Mouse (Mus musculus): ENCODE data around the gene Trim61. TPM values are rescaled to one million over a fixed set of nuclear protein-coding genes. Genes with fewer than 3 reads are reported as not detected.
A peak's percentile ranks its signal among the peaks of the same experiment; 100 is the strongest.
"Not testable (repeated sequence)": the region's sequence is repeated elsewhere in the genome, so short reads cannot be mapped to it uniquely, and the experiment has no call there.

Gene Trim61
- not detected for total RNA-seq (2021)

DNA sequence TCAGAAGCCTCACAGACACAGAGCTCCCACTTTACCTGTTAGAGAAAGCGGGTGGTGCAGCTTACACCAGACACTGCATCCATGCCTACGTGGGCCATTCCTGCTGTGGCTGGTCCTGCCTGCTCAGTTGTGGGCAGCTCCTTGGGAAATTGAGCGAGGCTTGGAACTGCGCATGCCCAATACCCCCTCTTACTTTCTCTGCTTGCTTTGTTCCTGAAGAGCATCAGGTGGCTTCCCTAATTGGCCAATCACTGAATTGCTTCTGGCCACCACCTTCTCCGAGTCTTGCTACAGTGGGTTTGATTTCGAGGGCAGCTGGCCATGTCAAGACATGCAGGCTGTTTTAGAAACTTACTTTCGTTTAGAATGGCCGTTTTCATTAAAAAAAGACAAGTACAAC lies at the start of gene Trim61, which contains the start of gene Trim60:
Gene Trim61, minus strand, starts transcription at position 101 of the 400 bp plus-strand sequence.
Gene Trim60, minus strand, starts transcription at position 162 of the 400 bp plus-strand sequence.
- intact Hi-C loops (cut with DNase I): no loop called here
- no peak for DNase-seq

DNA sequence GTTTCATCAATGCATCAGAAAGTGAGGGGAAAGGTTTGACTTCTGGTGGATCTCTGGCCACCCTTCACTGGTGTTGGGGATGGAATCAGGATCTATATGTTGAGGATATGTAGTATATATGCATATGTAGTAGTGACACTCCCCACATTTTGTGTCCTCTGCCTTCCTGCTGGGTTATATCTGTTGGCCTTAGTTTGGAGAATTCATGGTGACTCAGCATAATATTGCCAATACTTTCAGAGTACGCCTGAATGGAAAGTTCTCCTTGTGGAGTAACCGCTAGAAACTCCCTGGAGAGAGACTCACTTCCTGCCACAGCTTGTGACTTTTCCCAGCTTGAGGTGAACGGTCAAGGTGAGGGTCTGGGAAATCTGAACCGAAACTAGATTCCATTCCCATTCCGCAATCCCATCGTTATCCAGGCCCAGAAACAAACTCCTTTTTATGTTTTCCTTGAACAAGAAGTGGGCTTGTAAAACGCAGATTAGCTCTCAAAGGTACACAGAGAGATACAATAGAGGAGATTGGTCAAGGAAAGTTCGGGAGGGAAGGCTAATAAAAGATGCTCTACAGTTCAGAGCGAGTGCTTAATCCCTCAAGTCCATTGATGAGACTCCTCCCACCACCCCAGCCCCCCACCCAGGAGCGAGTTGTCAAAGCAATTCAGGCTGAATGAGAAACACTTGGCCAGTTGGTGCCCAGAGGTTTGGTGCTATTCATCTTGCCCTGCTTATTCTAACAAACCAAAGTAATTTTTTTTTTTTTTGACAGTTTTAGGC lies 49.6 kb upstream of the Trim61 start:
- intact Hi-C loops (cut with DNase I): no loop called here
- DNase-seq: no peak

DNA sequence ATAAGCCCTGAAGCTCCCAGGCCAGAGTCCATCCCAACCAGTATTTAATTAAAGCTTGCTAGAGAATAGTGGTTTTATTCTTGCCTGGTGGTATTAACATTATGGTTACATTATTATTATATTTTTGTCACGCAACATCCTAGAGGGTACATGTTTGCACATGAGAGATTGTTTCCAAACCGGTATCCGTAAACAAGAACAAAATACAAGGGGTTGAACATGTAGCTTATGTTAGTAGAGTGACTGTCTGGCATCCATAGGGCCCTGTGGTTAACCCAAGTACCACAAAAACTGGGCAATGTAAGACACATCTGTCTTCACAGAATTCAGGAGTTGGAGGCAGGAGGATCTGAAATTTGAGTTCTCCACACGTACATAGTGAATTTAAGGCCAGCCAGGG lies 48.7 kb upstream of the Trim61 start:
- intact Hi-C loops (cut with DNase I): no loop called here

DNA sequence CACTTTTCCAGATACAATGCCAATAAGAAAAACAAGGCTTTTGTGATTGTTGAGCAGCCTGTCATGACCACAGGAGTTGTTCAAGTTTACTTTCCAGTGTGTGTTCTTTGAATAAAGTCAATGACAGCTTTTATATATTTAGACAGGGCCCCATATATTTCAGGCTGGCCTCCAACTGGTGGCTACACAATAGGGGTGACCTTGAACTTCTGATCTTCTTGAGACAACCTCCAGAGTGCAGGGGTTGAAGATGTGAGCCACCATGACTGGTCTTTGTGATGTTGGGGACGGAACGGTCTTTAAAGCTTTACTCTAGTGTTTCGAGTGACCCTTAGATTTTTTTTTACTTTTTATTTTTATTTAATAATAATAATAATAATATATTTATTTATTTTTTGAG lies 47.3 kb upstream of the Trim61 start:
- intact Hi-C loops (cut with DNase I): no loop called here
- no peak for DNase-seq

More for the DNA sequence above, 48.7 kb upstream of the Trim61 start:
- no peak for DNase-seq

DNA sequence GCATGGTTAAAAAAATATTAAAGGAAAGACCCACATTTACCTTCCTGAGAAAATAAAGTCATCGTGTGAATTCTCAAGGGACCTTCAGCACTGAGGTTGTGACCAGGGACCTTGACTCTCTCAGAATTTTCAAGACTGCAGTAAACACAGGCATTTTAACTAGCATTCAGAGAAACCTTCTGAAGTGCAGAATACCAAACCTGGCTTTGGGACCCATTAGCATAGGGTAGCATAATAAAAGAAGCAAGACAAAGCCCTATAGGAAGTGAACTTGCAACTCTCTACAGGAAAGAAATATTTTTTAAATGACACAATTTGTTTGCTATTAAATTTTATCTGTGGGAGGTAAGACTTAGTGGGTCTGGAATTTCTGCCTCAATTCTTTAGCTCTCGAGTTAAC lies 45.7 kb upstream of the Trim61 start:
- intact Hi-C loops (cut with DNase I): no loop called here

DNA sequence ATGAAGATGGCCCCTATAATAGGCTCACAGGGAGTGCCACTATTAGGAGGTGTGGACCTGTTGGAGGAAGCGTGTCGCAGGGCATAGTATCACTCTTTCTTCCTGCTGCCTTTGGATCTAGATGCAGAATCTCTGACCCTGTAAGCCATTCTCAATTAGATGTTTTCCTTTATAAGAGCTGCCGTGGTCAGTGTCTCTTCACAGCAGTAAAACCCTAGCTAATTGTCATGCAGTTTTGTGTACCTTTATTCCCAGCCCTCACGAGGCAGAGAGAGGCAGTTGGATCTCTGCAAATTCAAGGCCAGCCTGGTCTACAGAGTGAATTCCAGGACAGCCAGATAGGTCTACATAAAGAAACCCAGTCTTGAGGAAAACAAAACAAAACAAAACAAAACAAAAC lies 43.9 kb upstream of the Trim61 start:
- intact Hi-C loops (cut with DNase I): no loop called here
- no peak for DNase-seq

More for the DNA sequence above, 45.7 kb upstream of the Trim61 start:
- DNase-seq: no peak

DNA sequence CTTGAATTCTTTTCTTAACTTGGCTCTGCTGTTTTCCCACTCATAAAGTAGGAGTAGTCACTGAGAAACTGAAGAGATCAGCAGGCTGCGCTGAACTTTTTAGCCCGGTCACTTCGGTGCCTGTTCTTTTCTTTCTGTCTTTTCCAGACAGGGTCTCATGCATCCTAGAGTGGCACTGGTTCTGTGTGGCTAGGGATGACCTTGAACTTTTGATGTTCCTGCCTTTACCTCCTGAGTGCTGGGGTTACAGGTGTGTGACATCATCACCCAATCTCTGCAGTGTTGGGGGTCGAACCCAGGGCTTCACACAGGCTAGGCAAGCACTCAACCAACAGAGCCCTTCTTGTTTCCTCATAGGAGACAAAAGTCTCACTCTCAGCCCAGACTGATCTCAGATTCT lies 38.4 kb upstream of the Trim61 start:
- intact Hi-C loops (cut with DNase I): no loop called here

DNA sequence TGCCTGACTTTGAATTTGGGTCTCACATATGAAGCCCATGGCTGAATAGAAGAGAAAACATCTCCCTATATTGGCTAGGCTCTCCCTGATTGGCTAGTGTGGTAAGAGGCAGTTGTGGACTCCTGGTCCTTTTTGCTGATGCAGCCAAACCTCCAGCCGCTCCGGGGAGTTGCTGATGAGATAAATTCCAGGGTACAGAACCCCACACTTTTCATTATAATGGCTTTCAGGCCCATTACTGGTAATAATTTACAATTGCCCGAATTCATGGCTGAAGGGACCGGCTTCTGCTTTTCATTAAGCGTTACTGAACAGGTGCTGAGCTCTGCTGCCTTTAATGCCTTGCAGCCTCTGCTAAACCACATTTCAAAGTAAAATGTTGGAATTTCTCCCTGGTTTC lies 35.6 kb upstream of the Trim61 start:
- intact Hi-C loops (cut with DNase I): no loop called here
- DNase-seq: no peak

More for the DNA sequence above, 38.4 kb upstream of the Trim61 start:
- DNase-seq: no peak

DNA sequence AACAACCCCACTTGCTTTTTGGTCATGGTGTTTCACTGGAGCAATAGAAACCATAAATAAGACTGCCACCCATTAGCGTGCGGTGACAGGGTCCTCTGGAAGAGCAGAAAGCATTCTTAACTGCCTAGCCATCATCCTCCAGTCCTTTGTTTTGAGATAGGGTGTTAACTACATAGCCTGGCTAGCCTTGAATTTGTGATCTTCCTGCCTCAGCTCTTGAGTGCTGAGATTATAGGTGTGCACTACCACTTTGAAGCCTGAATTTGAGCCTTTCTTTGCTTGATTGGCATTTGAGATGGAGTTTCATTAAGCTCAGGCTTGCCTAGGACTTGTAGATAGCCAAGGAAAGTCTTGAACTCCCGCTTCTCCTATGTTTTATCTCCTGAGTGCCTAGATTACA lies 35.2 kb upstream of the Trim61 start:
- DNase-seq: no peak
- intact Hi-C loops (cut with DNase I): no loop called here

DNA sequence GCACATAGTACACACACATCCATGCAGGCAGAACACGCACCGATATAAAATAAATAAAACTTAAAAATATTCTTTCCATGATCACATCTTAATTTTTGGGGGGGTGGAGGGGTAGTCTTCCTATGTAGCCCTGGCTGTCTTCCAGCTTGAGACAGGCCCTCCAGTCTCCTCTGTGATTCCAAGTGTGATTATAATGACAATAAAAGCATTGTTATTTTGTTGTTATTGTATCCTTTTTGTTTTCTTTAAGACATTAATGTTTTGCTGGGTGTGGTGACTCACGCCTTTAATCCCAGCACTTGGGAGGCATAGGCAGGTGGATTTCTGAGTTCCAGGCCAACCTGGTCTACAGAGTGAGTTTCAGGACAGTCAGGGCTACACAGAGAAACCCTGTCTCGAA lies 29.5 kb upstream of the Trim61 start:
- no peak for DNase-seq
- intact Hi-C loops (cut with DNase I): no loop called here

DNA sequence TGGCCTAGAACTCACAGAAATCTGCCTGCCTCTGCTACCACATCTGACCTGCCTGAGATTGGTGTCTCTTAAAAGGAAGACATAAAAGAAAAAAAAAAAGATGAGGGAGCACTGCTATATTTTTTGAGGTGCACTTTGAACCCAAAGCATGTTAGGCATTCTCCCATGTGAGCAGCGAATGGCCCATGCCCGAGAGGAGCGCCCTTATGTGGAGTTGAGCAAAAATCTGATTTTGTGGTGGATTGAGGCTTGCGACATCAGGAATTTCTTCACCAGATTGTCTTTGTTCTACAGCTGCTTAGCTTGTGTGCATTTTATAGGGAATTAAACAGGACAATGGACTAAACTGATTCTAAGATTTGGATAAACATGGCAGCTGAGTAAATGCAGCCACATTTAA lies 28.9 kb upstream of the Trim61 start:
- DNase-seq: no peak
- intact Hi-C loops (cut with DNase I): no loop called here

DNA sequence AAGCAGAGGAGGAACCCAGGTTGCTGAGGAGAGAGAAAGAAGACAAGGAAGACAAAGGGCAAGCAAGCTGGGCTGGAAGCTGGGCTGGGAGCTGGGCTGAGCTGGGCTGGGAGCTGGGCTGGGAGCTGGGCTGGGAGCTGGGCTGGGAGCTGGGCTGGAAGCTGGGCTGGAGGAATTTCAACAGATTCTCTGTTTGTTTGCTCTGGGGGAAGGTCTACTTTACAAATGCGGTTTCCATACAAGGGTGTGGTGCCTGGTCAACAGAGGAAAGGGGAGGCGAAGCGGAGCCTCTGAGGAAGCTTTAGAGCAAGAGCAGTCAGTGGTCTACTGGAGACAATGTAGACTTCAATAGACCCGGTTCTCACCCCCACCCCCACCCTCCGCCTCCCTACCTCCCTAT lies 28.2 kb upstream of the Trim61 start:
- intact Hi-C loops (cut with DNase I): no loop called here

DNA sequence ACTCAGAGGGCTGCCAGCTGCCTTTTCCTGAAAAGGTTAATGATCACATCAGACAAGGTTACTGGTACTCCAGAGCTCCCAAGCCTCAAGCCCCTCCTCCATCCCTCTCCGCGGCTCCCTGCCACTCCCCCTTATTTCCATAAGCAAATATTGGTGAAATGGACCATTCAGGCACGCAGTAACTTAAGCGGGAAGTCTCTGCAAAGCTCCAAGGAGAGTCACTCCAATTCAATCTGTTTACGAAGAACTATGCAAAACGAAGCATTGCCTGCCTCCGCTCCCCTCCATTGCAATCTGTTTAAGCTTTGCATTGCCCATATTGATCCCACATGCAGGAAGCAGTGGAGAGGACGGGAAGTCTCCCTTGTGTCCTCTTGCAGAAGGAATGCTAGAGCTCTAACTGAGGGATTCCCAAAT lies 18.8 kb upstream of the Trim61 start, which contains the start of gene Apela:
Gene Apela, minus strand, starts transcription at position 220 of the 417 bp plus-strand sequence.
- intact Hi-C loops (cut with DNase I): no loop called here
- DNase-seq: peak in 1 of 2 experiments; percentile 1

More for the DNA sequence above, 28.2 kb upstream of the Trim61 start:
- no peak for DNase-seq

DNA sequence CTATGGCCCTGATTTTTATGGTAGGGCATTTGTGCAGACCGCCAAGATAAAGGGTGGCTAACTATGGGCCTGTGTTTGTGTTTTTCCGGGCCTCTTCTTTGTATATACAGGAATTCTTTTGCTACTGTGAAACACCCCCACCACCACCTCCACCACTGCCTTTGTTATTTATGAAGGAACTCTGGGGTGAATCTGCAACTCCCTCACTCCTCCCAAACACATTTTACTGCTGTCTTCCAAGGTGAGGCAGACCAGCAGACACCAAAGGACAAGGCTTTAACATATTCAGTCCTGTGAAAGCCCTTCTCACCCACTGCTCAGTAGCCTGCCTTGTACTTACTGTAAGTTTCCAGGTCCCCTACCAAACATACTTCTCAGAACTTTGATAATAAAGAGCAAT lies 15.8 kb upstream of the Trim61 start:
- no peak for DNase-seq
- intact Hi-C loops (cut with DNase I): no loop called here

DNA sequence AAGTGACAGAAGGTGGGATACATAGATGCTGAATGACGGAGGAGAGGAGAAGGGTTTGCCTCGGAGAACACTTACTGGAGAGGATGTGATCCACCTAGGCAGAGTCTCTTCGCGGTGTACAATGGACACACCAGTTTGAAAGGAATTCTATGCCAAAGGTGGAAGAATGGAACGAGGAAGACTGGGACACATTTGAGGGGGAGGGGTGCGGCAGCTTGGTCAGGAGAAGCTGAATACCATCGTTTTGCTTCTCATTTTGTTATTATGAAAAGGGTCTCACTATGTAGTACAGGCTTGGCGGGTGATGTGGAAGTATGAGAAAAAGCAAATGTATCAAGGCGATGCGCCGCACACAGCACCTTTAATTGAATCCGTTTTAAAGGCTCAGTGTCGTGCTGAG lies 14.7 kb upstream of the Trim61 start:
- DNase-seq: no peak
- intact Hi-C loops (cut with DNase I): no loop called here

DNA sequence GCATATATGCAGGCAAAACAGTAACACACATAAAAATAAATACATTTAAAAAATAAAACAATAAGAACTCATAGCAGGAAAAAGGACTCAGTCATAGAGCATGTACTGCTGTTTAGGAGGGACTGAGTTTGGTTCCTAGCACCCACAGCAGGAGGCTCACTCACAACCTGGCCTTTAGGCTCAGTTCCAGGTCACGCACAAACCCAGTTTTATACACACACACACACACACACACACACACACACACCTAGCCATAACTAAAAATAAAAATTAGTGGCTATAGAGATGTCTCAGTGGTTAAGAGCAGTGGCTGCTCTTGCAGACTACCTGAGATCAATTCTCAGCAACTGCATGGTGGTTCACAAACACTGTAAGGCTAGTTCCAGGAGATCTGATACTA lies 13.8 kb upstream of the Trim61 start:
- no peak for DNase-seq
- intact Hi-C loops (cut with DNase I): loop anchor here (1.0 kb wide), 1 partner anchor 31 kb away; no protein-coding TSS in a partner anchor

DNA sequence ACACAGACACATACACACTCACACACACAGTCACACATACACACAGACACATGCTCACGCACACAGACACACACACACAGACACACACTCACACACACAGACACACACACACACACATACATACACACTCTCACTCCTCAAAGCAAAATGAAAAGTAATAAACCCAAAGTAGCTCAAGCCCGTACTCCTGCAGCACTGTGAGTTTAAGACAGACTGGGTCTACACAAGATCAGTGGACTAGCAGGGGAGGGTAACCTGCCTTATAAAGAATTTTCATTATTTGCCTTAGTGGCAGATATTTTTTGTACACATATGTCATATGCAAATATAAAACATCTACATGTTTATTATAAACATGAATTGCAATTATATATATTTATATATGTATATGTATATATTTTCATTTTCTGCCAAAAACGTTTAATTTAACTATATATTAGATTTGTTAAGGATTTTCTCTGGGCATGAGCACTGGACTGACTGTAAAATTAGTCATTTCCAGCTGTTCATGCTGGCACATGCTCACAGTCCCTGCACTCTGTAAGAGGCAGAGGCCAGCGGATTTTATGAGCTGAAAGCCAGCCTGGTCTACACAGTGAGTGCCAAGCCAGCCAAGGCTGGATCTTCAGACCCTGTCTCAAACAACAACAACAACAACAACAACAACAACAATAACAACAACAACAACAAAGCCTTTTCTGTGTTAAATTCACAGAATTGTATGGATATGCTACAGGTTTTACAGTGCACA lies 12.6 kb upstream of the Trim61 start:
- intact Hi-C loops (cut with DNase I): no loop called here
- DNase-seq: no peak

DNA sequence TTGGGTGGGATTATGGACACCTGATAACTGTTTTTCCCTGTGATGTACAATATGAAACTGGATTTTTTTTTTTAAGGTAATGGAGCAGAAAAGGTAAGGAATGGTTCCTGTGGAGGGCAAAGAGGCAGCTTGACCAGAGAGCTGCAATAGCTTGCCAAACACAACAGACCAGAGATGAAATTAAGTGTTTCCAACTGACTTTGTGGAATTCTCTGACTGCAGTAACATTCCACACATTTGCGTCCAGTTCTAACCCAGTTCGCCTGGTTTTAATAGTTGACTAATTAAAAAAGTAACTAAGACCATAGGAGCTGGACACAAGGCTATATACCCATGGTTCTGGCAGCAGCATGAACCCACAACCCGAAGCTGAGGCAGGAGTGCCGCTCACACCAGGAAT lies 11.5 kb upstream of the Trim61 start:
- intact Hi-C loops (cut with DNase I): no loop called here

DNA sequence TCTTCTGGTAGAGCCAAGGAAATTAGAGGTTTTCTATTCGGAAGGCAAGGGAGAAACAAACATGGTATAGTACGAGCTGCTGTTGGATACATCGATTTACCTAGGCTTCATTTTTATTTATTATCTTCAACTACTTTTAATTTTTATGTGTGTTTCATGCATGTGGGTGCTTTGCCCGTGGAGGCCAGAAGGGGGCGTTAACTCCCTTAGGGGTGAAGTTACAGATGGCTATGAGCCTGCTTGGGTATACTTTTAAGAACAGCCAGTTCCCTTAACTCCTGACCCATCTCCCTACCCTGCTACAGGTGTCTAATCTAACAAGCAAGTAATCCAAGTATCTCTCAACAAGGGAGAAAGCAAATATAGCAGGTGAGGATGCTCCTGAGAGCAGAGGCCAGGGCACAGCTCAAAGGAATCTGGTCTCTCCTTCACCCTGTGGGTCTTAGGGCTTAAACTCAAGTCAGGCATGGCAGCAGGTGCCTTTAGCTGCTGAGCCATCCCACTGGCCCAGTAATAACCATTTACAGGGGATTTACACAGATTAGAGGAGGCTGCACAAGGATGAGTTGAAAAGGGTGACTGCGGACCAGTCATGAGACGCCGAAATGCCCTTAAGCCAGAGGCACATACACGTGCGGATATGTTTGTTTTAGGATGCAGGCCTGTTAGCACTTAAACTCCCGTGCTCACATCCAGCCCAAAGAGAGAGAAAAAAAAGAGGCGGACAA lies 10.8 kb upstream of the Trim61 start:
- DNase-seq: no peak
- intact Hi-C loops (cut with DNase I): no loop called here

More for the DNA sequence above, 11.5 kb upstream of the Trim61 start:
- DNase-seq: no peak

DNA sequence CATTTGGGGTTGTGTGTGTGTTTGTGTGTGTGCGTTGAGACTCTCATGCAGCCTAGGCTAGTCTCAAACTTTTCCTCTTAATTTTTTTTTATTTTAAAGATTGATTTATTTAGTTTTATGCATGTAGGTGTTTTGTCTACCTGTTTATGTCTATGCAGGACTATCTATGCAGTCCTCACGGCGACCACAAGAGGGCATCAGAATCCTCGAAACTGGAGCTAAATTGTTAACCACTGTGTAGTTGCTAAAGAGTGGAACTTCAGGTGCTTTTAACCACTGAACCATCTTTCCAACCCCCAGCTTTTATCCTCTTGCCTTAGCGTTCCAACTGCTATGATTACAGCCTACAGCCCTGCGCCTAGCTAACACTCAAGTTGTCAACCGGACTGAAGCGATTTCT lies 4.2 kb upstream of the Trim61 start:
- intact Hi-C loops (cut with DNase I): loop anchor here (1.0 kb wide), 1 partner anchor 88 kb away; no protein-coding TSS in a partner anchor

DNA sequence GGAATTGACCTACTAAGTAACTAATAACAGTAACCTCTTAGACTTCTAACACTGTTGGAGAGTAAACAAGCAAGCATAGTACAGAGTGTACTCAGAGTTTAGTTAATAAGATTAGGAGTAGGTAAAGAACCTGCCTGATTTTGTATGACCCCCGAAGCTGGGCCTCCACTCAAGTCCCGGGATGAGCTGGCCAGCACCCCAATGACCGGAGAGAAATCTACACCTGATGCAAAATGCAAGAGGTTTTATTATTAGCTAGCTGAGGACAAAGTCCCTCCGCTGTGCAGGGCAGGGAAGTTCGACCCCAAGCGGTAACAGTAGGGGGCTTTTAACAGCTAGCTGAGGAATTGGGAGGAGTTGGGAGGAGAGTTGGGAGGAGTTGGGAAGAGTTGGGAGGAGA lies 10.7 kb downstream of the Trim61 start:
- intact Hi-C loops (cut with DNase I); DNase-seq: not testable (repeated sequence)

More for the DNA sequence above, 4.2 kb upstream of the Trim61 start:
- peak; percentile 26 to 68 for DNase-seq

All from heart, postnatal 36 days (tissue).